Mouse (Mus musculus) testis, adult 2 months (tissue): ENCODE data around the gene Mgat1.

Source experiments
- CTCF ChIP-seq: fragments of 200-500 bp; IDR thresholded peaks from 2 replicates; pipeline ENCODE4 v1.5.1; 2012; ENCODE audit warnings: low read depth, mild to moderate bottlenecking, inconsistent platforms, low read length, moderate library complexity; ENCODE audit not compliant: control insufficient read depth, insufficient read depth, insufficient replicate concordance
- POLR2A ChIP-seq: fragments of 200-500 bp; IDR thresholded peaks from 2 replicates; pipeline ENCODE4 v1.6.1; 2012; ENCODE audit warnings: low read depth, mild to moderate bottlenecking, inconsistent platforms, low read length, moderate library complexity; ENCODE audit not compliant: control insufficient read depth

- TF ChIP-seq CTCF, result no peak
- TF ChIP-seq POLR2A, result no peak
These were observed 16.8 kb downstream of the Mgat1 start for GRCm38 (mm10) chr11:49260598-49261312.
